ENCODE assay signal across 12 mouse cellular contexts in genomic region chr4:130309254-130309653, GRCm38 (mm10). TPM values are rescaled to one million over a fixed set of nuclear protein-coding genes. Genes with fewer than 3 reads are reported as not detected.
A peak's percentile ranks its signal among the peaks of the same experiment; 100 is the strongest.
DNase-seq lines count a peak whose midpoint lies in the region; ATAC-seq and TF ChIP-seq lines count a peak whose summit lies in the region.
"Had no signal": no experiment of that assay in that cellular context is flagged by ENCODE, and none has a peak within 500 bp of the region (broad histone marks: within the 10 kb centered on the region; RNA-seq: fewer than 3 reads in every experiment).

No protein-coding gene starts in this region.

- H3K36me3 ChIP-seq in heart, embryonic 15.5 days: peaks cover 13% of the 10 kb centered on the region; the same call in 1 of the 2 replicates
- peaks cover 12% of the 10 kb centered on the region for H3K36me3 ChIP-seq in forebrain, embryonic 14.5 days (ENCODE audit: control insufficient read depth, insufficient read depth, low read length)
- no peaks in the 10 kb centered on the region for H3K36me3 ChIP-seq in midbrain, embryonic 11.5 days (ENCODE audit: control insufficient read depth, insufficient read depth, low read length)

- intact Hi-C loops in heart, postnatal 36 days (cut with DNase I): no loop called here

- DNase-seq in heart, postnatal 36 days: no peak
- DNase-seq in forebrain, embryonic 14.5 days (ENCODE audit: low spot score): no peak
- no peak for DNase-seq in midbrain, embryonic 11.5 days (ENCODE audit: low spot score, missing footprints)
- no peak for DNase-seq in adrenal gland, adult 8-10 months
- no peak for DNase-seq in right cerebral cortex, adult 2 months (ENCODE audit: low spot score in 2 of 2)
- DNase-seq in testis, postnatal 10 days (ENCODE audit: low spot score): no peak
- DNase-seq: thymus, adult 18-20 months had no signal

- WGBS in heart, embryonic 15.5 days: 25% methylated on average over 8 of the region's 8 CpGs
- 49% methylated on average over 8 of the region's 8 CpGs for WGBS in forebrain, embryonic 14.5 days
- WGBS in midbrain, embryonic 11.5 days: 41% methylated on average over 8 of the region's 8 CpGs

- no peak for TF ChIP-seq CTCF in bone marrow macrophage, adult 2 months (IDR thresholded peaks at IDR 0.05; ENCODE audit: low read depth, low read length)

- no peaks in the 10 kb centered on the region for H3K9me3 ChIP-seq in heart, embryonic 15.5 days (replicated peaks)
- no peaks in the 10 kb centered on the region for H3K9me3 ChIP-seq in forebrain, embryonic 14.5 days (replicated peaks; ENCODE audit: control insufficient read depth, low read length)
- no peaks in the 10 kb centered on the region for H3K9me3 ChIP-seq in midbrain, embryonic 11.5 days (ENCODE audit: control insufficient read depth, low read length)
- H3K9me3 ChIP-seq: G1E had no signal

- H3K9ac ChIP-seq in heart, embryonic 15.5 days: peak overlapping the region; percentile 86
- peak overlapping the region; percentile 70 for H3K9ac ChIP-seq in forebrain, embryonic 14.5 days (ENCODE audit: low read length)
- H3K9ac ChIP-seq in midbrain, embryonic 11.5 days (ENCODE audit: low read length): peak overlapping the region; percentile 59; the same call in 1 of the 2 replicates

- peaks cover 15% of the 10 kb centered on the region; the same call in 1 of the 2 replicates for H3K27me3 ChIP-seq in heart, embryonic 15.5 days
- peaks cover 29% of the 10 kb centered on the region for H3K27me3 ChIP-seq in forebrain, embryonic 14.5 days (replicated peaks; ENCODE audit: control insufficient read depth, insufficient read depth, low read length)
- peaks cover 38% of the 10 kb centered on the region for H3K27me3 ChIP-seq in midbrain, embryonic 11.5 days (ENCODE audit: control insufficient read depth, insufficient read depth, low read length)

- no peak for TF ChIP-seq POLR2A in bone marrow macrophage, adult 2 months (IDR thresholded peaks at IDR 0.05; ENCODE audit: borderline replicate concordance, low read depth, low read length)

- H3K4me2 ChIP-seq in heart, embryonic 15.5 days: peak overlapping the region; percentile 86
- peak overlapping the region; percentile 88 for H3K4me2 ChIP-seq in forebrain, embryonic 14.5 days (ENCODE audit: low read length)
- H3K4me2 ChIP-seq in midbrain, embryonic 11.5 days: peak overlapping the region; percentile 91

- peaks cover 53% of the 10 kb centered on the region for H3K4me1 ChIP-seq in heart, embryonic 15.5 days (replicated peaks)
- H3K4me1 ChIP-seq in bone marrow macrophage, adult 2 months (ENCODE audit: control insufficient read depth, insufficient read depth, low read length): peaks cover 4% of the 10 kb centered on the region; the same call in 1 of the 2 replicates
- H3K4me1 ChIP-seq in forebrain, embryonic 14.5 days (ENCODE audit: control insufficient read depth, insufficient read depth, low read length): peaks cover 4% of the 10 kb centered on the region
- H3K4me1 ChIP-seq in midbrain, embryonic 11.5 days (ENCODE audit: control insufficient read depth, insufficient read depth, low read length): peaks cover 14% of the 10 kb centered on the region

- peak overlapping the region; percentile 90 for H3K27ac ChIP-seq in heart, embryonic 15.5 days
- H3K27ac ChIP-seq in bone marrow macrophage, adult 2 months (ENCODE audit: insufficient read depth, low read depth, low read length): no peak overlapping the region
- no peak overlapping the region for H3K27ac ChIP-seq in forebrain, embryonic 14.5 days (ENCODE audit: low read depth, low read length)
- no peak overlapping the region for H3K27ac ChIP-seq in midbrain, embryonic 11.5 days (ENCODE audit: low read depth, low read length)

- H3K4me3 ChIP-seq in heart, embryonic 15.5 days: peak overlapping the region; percentile 76
- peak overlapping the region; percentile 61 for H3K4me3 ChIP-seq in bone marrow macrophage, adult 2 months (ENCODE audit: insufficient read depth, low read length)
- peak overlapping the region; percentile 43 for H3K4me3 ChIP-seq in forebrain, embryonic 14.5 days (ENCODE audit: low read depth, low read length)
- peak overlapping the region; percentile 42 for H3K4me3 ChIP-seq in midbrain, embryonic 11.5 days (ENCODE audit: low read depth, low read length)

- ATAC-seq in heart, embryonic 15.5 days (replicated peaks; ENCODE audit: insufficient number of reproducible peaks, insufficient read depth, low FRiP score, low read depth): no peak
- no peak for ATAC-seq in forebrain, embryonic 14.5 days
- no peak for ATAC-seq in midbrain, embryonic 11.5 days (ENCODE audit: low FRiP score)

RNA-seq across cellular contexts. Expression of gene Gm10570, which starts 0.8 kb away (rescaled TPM):
- polyA plus RNA-seq in heart, embryonic 15.5 days (2015; fragmentation: Nextera tagmentation; extraction: Ambion mirVana): 0.98 and 1.0 TPM in 2 replicates
- total RNA-seq in heart, postnatal 36 days (2021): under 1 TPM; 0.57 to 0.89 TPM
- not detected in 2 replicates for polyA plus RNA-seq in bone marrow macrophage, adult 2 months (2012; ENCODE audit: insufficient read depth, insufficient read length, missing spikeins)
- 0.63 and 0.80 TPM in 2 replicates for polyA plus RNA-seq in forebrain, embryonic 14.5 days (2014; fragmentation: Nextera tagmentation; extraction: Ambion mirVana)
- polyA plus RNA-seq in midbrain, embryonic 11.5 days (2014; fragmentation: Nextera tagmentation; extraction: Ambion mirVana): not detected in 2 replicates
- total RNA-seq in adrenal gland, adult 8-10 months (2022): under 1 TPM in 1 of 4 experiments, not detected in 3; 0.86 TPM
- total RNA-seq: G1E; granulocyte monocyte progenitor cell, adult 5-6 weeks; megakaryocyte-erythroid progenitor cell, adult 5-6 weeks had no signal
- polyA plus RNA-seq: G1E had no signal

RNA-seq across cellular contexts. Expression of gene Fabp3, which starts 0.9 kb away (rescaled TPM):
- polyA plus RNA-seq in heart, embryonic 15.5 days (2015; fragmentation: Nextera tagmentation; extraction: Ambion mirVana): 1,204 and 1,729 TPM in 2 replicates
- total RNA-seq in heart, postnatal 36 days (2021): 1,000 to 10,000 TPM; 6,013 to 6,518 TPM
- 3.0 and 3.9 TPM in 2 replicates for polyA plus RNA-seq in bone marrow macrophage, adult 2 months (2012; ENCODE audit: insufficient read depth, insufficient read length, missing spikeins)
- 107 and 121 TPM in 2 replicates for polyA plus RNA-seq in forebrain, embryonic 14.5 days (2014; fragmentation: Nextera tagmentation; extraction: Ambion mirVana)
- 16.7 and 18.6 TPM in 2 replicates for polyA plus RNA-seq in midbrain, embryonic 11.5 days (2014; fragmentation: Nextera tagmentation; extraction: Ambion mirVana)
- 10 to 100 TPM in 3 of 4 experiments, 1 to 10 TPM in 1; 10.0 to 66.6 (median 44.7) TPM for total RNA-seq in adrenal gland, adult 8-10 months (2022)
- total RNA-seq: G1E; granulocyte monocyte progenitor cell, adult 5-6 weeks; megakaryocyte-erythroid progenitor cell, adult 5-6 weeks had no signal
- polyA plus RNA-seq: G1E had no signal

RNA-seq across cellular contexts. Expression of gene Serinc2, which starts 30.2 kb away (rescaled TPM):
- 6.3 and 11.3 TPM in 2 replicates for polyA plus RNA-seq in heart, embryonic 15.5 days (2015; fragmentation: Nextera tagmentation; extraction: Ambion mirVana)
- total RNA-seq in heart, postnatal 36 days (2021): 1 to 10 TPM; 2.1 to 2.5 TPM
- polyA plus RNA-seq in bone marrow macrophage, adult 2 months (2012; ENCODE audit: insufficient read depth, insufficient read length, missing spikeins): 1.0 and 1.3 TPM in 2 replicates
- 79.1 and 93.9 TPM in 2 replicates for polyA plus RNA-seq in forebrain, embryonic 14.5 days (2014; fragmentation: Nextera tagmentation; extraction: Ambion mirVana)
- 44.0 and 50.9 TPM in 2 replicates for polyA plus RNA-seq in midbrain, embryonic 11.5 days (2014; fragmentation: Nextera tagmentation; extraction: Ambion mirVana)
- 1 to 10 TPM; 1.2 to 3.2 (median 1.4) TPM for total RNA-seq in adrenal gland, adult 8-10 months (2022)
- total RNA-seq: G1E; granulocyte monocyte progenitor cell, adult 5-6 weeks; megakaryocyte-erythroid progenitor cell, adult 5-6 weeks had no signal
- polyA plus RNA-seq: G1E had no signal

RNA-seq across cellular contexts. Expression of gene Zcchc17, which starts 50.5 kb away (rescaled TPM):
- polyA plus RNA-seq in heart, embryonic 15.5 days (2015; fragmentation: Nextera tagmentation; extraction: Ambion mirVana): 43.2 and 48.7 TPM in 2 replicates
- 10 to 100 TPM; 26.7 to 28.9 TPM for total RNA-seq in heart, postnatal 36 days (2021)
- polyA plus RNA-seq in bone marrow macrophage, adult 2 months (2012; ENCODE audit: insufficient read depth, insufficient read length, missing spikeins): 40.5 and 42.9 TPM in 2 replicates
- 91.3 and 91.7 TPM in 2 replicates for polyA plus RNA-seq in forebrain, embryonic 14.5 days (2014; fragmentation: Nextera tagmentation; extraction: Ambion mirVana)
- polyA plus RNA-seq in midbrain, embryonic 11.5 days (2014; fragmentation: Nextera tagmentation; extraction: Ambion mirVana): 81.2 and 84.7 TPM in 2 replicates
- 10 to 100 TPM; 40.8 to 55.8 (median 48.3) TPM for total RNA-seq in adrenal gland, adult 8-10 months (2022)

RNA-seq across cellular contexts. Expression of gene Snrnp40, which starts 50.7 kb away (rescaled TPM):
- polyA plus RNA-seq in heart, embryonic 15.5 days (2015; fragmentation: Nextera tagmentation; extraction: Ambion mirVana): 62.7 and 81.1 TPM in 2 replicates
- total RNA-seq in heart, postnatal 36 days (2021): 10 to 100 TPM; 12.2 to 16.5 TPM
- polyA plus RNA-seq in bone marrow macrophage, adult 2 months (2012; ENCODE audit: insufficient read depth, insufficient read length, missing spikeins): 24.3 and 26.6 TPM in 2 replicates
- 143 and 160 TPM in 2 replicates for polyA plus RNA-seq in forebrain, embryonic 14.5 days (2014; fragmentation: Nextera tagmentation; extraction: Ambion mirVana)
- 220 and 223 TPM in 2 replicates for polyA plus RNA-seq in midbrain, embryonic 11.5 days (2014; fragmentation: Nextera tagmentation; extraction: Ambion mirVana)
- total RNA-seq in adrenal gland, adult 8-10 months (2022): 10 to 100 TPM; 35.7 to 41.7 (median 37.4) TPM
